Mouse (Mus musculus) CD4-positive, CD25-positive, alpha-beta regulatory T cell, adult 9 weeks (primary cell): ENCODE data around the gene Tmem17. TPM values are rescaled to one million over a fixed set of nuclear protein-coding genes. Genes with fewer than 3 reads are reported as not detected.

ENCODE experiments used
- polyA plus RNA-seq: library from polyadenylated mRNA; unstranded; fragments of 100-300 nt; shearing (Covaris generic); gene quantifications from one replicate; pipeline ENCODE4 v1.2.1, GENCODE M21; 2017

The Tmem17 gene
- 2.3 TPM for polyA plus RNA-seq

DNA sequence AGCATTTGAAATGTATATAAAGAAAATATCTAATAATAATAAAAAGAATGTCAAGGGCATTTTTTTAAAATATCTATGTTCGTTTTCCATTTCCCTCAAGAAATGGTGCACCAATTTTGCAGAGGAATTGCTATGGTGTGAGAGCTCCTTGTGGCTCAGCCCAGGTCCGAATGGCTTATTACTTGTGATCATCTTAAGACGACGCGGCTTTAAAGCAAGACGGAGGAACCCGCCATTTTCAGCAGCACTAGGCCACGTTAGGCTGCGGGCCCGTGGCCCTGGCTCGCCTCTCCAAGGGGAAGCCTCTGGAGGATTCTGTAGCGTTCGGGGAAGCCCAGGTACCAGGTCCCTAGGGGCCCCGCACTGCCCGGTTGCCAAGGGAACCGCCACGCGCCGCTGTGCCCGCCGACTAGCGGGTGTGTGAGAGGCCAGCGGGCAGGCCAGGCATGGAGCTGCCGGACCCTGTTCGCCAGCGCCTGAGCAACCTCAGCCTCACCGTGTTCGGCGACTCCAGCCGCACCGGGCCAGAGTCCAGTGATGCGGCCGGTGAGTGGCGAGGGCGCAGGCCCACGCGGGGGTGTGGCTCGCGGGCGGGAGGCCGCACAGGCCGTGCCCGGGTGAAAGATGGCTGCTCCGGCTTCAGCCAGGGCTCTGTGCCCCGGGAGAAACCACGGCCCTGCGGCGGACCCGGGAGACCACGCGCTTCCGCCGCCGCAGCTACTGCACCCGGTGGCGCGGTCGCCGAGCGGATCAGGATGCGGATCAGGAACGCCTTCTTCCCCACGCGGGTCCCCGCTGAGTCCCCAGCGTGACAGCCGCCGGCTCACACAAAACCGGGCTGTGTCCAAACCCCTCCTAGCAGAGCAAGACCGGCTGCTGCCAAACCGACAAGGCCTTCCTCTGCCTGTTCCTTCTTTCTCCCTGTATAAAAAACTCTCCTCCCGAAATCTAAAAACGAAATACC, at the start of gene Tmem17:
Gene Tmem17 (plus strand): TSS at position 51 of the 964 bp plus-strand sequence.

Other genes starting within 250 kb of the Tmem17 start
- 3.9 TPM for gene Ehbp1, start 169.8 kb upstream of the Tmem17 start, polyA plus RNA-seq